Mouse (Mus musculus): Measurements from ENCODE around the gene Dusp10.

DNA sequence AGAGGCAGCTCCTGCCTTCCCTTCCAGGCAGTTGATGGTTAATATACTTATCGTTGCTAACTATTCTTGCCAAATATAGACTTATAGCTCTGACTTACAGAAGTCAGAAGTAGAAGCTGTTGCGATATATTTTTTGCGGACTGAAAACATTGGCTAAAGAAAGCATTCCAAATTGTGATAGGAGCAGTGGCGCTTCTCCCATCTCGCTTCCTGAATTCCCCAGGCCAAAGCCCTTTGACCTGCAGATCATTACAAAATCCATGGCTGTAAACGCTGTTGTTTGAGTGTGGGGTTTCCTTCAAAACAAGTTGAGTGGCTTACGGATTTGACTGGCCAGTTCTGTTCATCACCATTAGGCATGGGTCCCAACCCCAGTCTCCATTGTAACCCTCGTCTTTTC is 45.1 kb downstream of the Dusp10 start:
- no peak for TF ChIP-seq CTCF (conservative IDR thresholded peaks at IDR 0.05; ENCODE audit: low read length)
- TF ChIP-seq POU5F1 (IDR thresholded peaks at IDR 0.05; ENCODE audit: borderline replicate concordance, low read length): no peak
- no peak for TF ChIP-seq NANOG (IDR thresholded peaks at IDR 0.05; ENCODE audit: borderline replicate concordance, low read length)
